Mouse (Mus musculus) heart, adult 2 months (tissue): Measurements from ENCODE around the gene Kyat1. TPM values are rescaled to one million over a fixed set of nuclear protein-coding genes. Genes with fewer than 3 reads are reported as not detected.
"Not testable (repeated sequence)": the region's sequence is repeated elsewhere in the genome, so short reads cannot be mapped to it uniquely, and the experiment has no call there.

Experiments
- DNase-seq, 2 experiments: peaks; one replicate each; pipeline ENCODE4 v3.0.0; 2021
- H3K27ac ChIP-seq: fragments of 200-600 bp; 2 replicates; pipeline ENCODE4 v1.8.1; 2022
- H3K27me3 ChIP-seq: fragments of 200-500 bp; 2 replicates; pipeline ENCODE4 v1.6.1; 2012; ENCODE audit warnings: mild to moderate bottlenecking, low read length, inconsistent platforms, mixed read lengths; ENCODE audit not compliant: control insufficient read depth, insufficient read depth
- H3K36me3 ChIP-seq: fragments of 200-500 bp; 2 replicates; pipeline ENCODE4 v1.6.1; 2012; ENCODE audit warnings: low read length, inconsistent platforms; ENCODE audit not compliant: control insufficient read depth, insufficient read depth
- H3K4me1 ChIP-seq: fragments of 200-500 bp; 2 replicates; pipeline ENCODE4 v1.6.1; 2011; ENCODE audit warnings: low read length; ENCODE audit not compliant: control insufficient read depth, insufficient read depth
- H3K4me3 ChIP-seq: fragments of 200-600 bp; 2 replicates; pipeline ENCODE4 v1.8.1; 2022
- H3K79me2 ChIP-seq: fragments of 200-500 bp; replicated peaks from 2 replicates; pipeline ENCODE4 v1.6.1; 2012; ENCODE audit warnings: mild to moderate bottlenecking, inconsistent platforms, low read length, moderate library complexity, mixed read lengths; ENCODE audit not compliant: control insufficient read depth, insufficient read depth
- H3K9ac ChIP-seq: fragments of 200-500 bp; 2 replicates; pipeline ENCODE4 v1.6.1; 2012; ENCODE audit warnings: low read depth, mild to moderate bottlenecking, control low read depth, inconsistent platforms, low read length, mixed read lengths
- CTCF ChIP-seq: fragments of 200-600 bp; IDR thresholded peaks from 2 replicates; pipeline ENCODE4 v1.8.1; 2022; ENCODE audit warnings: antibody characterized with exemption, mild to moderate bottlenecking, moderate library complexity
- EP300 ChIP-seq: fragments of 200-500 bp; IDR thresholded peaks from 2 replicates; pipeline ENCODE4 v1.6.1; 2011; ENCODE audit warnings: low read depth, low read length, control low read depth; ENCODE audit not compliant: insufficient read depth
- POLR2A ChIP-seq: fragments of 200-500 bp; IDR thresholded peaks from 2 replicates; pipeline ENCODE4 v1.6.1; 2011; ENCODE audit warnings: mild to moderate bottlenecking, low read depth, low read length, control low read depth; ENCODE audit not compliant: insufficient read depth
- WGBS: fragments of 180-500 bp; shearing (Covaris S2); methylation state at CpG from one replicate; pipeline ENCODE4 v1.1.7; 2018; 5-methylcytosine and 5-hydroxymethylcytosine counted together
- intact Hi-C: fragments of 180-260 bp; cut with DNase I; formaldehyde crosslinking; loops from one replicate; pipeline ENCODE4 v1.15.1; 2025
- polyA plus RNA-seq: library from polyadenylated mRNA; depleted of rRNA; stranded (reverse); fragments of >200 nt; gene quantifications from 2 replicates; pipeline ENCODE4 v1.2.3, GENCODE M21; 2012; rRNA removed
- total RNA-seq, 2 experiments: library from RNA; stranded (reverse); gene quantifications; 2 replicates each; pipeline ENCODE4 v1.2.3; 2021

Kyat1 gene
- total and polyA plus RNA-seq, 3 experiments: 32.1 to 57.5 (median 35.7) TPM

DNA sequence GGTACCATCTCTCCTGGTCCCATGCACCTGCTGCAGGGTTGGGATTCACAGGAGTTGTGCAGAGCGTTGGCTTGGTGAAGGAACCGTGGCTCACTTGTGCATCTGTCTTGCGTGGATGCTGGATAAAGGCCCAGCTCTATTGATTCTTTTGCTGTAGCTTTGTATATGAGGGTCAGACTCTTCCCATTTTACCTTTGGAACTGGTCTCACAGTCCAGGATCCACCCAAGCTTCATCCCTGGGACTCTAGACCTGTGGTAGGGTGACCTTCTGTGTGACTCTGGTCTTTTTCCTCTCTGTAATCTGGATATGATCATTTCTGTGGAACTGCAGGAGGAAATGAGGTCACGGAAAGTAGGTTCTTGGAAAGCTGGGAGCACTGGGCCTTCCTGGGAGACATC lies 61.2 kb downstream of the Kyat1 start:
- Histone ChIP-seq H3K4me3 (no peak overlapping the region), H3K4me1 (no peaks in the 10 kb centered on the region), H3K9ac (no peak overlapping the region), H3K27me3 (no peaks in the 10 kb centered on the region), H3K36me3 (no peaks in the 10 kb centered on the region), H3K27ac (no peak overlapping the region), H3K79me2 (no peaks in the 10 kb centered on the region)
- TF ChIP-seq POLR2A (no peak), CTCF (no peak), EP300 (no peak)
- intact Hi-C loops: no loop called here
- no peak for DNase-seq
- WGBS: 92% methylated on average over 4 of the region's 4 CpGs

DNA sequence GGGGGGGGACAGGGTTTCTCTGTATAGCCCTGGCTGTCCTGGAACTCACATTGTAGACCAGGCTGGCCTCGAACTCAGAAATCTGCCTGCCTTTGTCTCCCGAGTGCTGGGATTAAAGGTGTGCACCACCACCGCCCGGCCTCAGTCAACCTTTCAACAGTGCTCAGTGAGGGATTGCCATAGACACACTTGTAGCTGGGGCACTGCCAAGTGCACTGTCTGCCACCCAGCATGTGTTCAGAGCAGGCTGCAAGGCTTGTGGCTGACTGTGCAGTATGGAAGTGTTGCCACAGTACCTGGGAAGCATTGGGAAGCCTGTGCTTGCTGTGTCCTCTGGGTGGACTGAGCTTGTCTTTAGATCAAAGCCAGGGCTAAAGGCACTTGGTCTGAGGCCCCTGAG lies 65.6 kb downstream of the Kyat1 start:
- H3K36me3 ChIP-seq, intact Hi-C loops, DNase-seq, H3K79me2 ChIP-seq, H3K4me3 ChIP-seq, H3K9ac ChIP-seq, H3K27ac ChIP-seq, H3K27me3 ChIP-seq, H3K4me1 ChIP-seq: not testable (repeated sequence)
- WGBS: 78% methylated on average over 4 of the region's 4 CpGs

DNA sequence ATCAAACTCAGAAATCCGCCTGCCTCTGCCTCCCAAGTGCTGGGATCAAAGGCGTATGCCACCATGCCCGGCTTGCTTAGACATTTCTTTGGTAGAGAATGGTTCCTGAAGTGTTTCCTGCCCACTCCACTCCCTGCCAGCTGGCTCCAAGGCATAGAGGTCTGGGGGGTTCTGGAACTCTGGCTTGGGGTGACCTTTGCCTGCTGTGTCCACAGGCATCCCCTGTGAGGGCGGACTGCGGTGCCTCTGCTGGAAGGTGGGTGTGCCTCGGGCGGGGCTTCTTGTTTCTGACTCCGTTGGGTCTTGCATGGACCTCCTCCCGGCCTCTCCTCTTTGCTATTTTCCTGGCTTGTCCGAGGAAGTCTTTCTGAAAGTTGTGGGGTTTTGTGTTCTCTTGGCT lies 69.2 kb downstream of the Kyat1 start:
- 75% methylated on average over 10 of the region's 10 CpGs for WGBS

More for the DNA sequence above, 69.2 kb downstream of the Kyat1 start:
- no peak overlapping the region for H3K9ac ChIP-seq
- peak in 1 of 2 experiments; percentile 16 for DNase-seq
- TF ChIP-seq CTCF (no peak), EP300 (no peak), POLR2A (no peak)
- H3K4me3 ChIP-seq: no peak overlapping the region
- no peak overlapping the region for H3K27ac ChIP-seq
- no peaks in the 10 kb centered on the region for H3K79me2 ChIP-seq
- no peaks in the 10 kb centered on the region for H3K27me3 ChIP-seq
- peaks cover 5% of the 10 kb centered on the region for H3K4me1 ChIP-seq
- intact Hi-C loops: no loop called here
- peaks cover 2% of the 10 kb centered on the region; the same call in 1 of the 2 replicates for H3K36me3 ChIP-seq

Other genes starting within 250 kb of the Kyat1 start
- gene Sptan1, start 240.3 kb downstream of the Kyat1 start, total RNA-seq: 100 to 1,000 TPM; 159 to 167 TPM
- 130 and 163 TPM in 2 replicates for gene Sptan1, start 240.3 kb downstream of the Kyat1 start, polyA plus RNA-seq
- 1 to 10 TPM; 6.4 TPM for gene Wdr34, start 157.0 kb downstream of the Kyat1 start, total RNA-seq
- 10.3 and 11.6 TPM in 2 replicates for gene Wdr34, start 157.0 kb downstream of the Kyat1 start, polyA plus RNA-seq
- gene Set, start 148.5 kb downstream of the Kyat1 start, total RNA-seq: 10 to 100 TPM; 88.7 to 96.7 TPM
- gene Set, start 148.5 kb downstream of the Kyat1 start, polyA plus RNA-seq: 21.9 and 36.4 TPM in 2 replicates
- 10 to 100 TPM in 1 of 2 experiments, 1 to 10 TPM in 1; 8.8 to 10.4 TPM for gene Pkn3, start 128.2 kb downstream of the Kyat1 start, total RNA-seq
- gene Pkn3, start 128.2 kb downstream of the Kyat1 start, polyA plus RNA-seq: 13.6 and 15.0 TPM in 2 replicates
- 1 to 10 TPM; 2.8 to 3.6 TPM for gene Zdhhc12, start 112.2 kb downstream of the Kyat1 start, total RNA-seq
- 10.3 and 15.8 TPM in 2 replicates for gene Zdhhc12, start 112.2 kb downstream of the Kyat1 start, polyA plus RNA-seq
- 10 to 100 TPM; 21.9 to 26.6 TPM for gene Zer1, start 81.3 kb downstream of the Kyat1 start, total RNA-seq
- 45.1 TPM in 2 replicates for gene Zer1, start 81.3 kb downstream of the Kyat1 start, polyA plus RNA-seq
- gene Tbc1d13, start 72.1 kb downstream of the Kyat1 start, total RNA-seq: 10 to 100 TPM; 17.2 to 17.4 TPM
- gene Tbc1d13, start 72.1 kb downstream of the Kyat1 start, polyA plus RNA-seq: 25.4 and 33.7 TPM in 2 replicates
- 10 to 100 TPM; 90.6 to 93.3 TPM for gene Endog, start 34.4 kb downstream of the Kyat1 start, total RNA-seq
- 87.4 and 119 TPM in 2 replicates for gene Endog, start 34.4 kb downstream of the Kyat1 start, polyA plus RNA-seq
- 1 to 10 TPM; 5.1 to 5.4 TPM for gene Spout1, start 27.4 kb downstream of the Kyat1 start, total RNA-seq
- gene Spout1, start 27.4 kb downstream of the Kyat1 start, polyA plus RNA-seq: 9.4 and 10.3 TPM in 2 replicates
- 10 to 100 TPM; 68.2 to 83.3 TPM for gene Lrrc8a, start 31.9 kb upstream of the Kyat1 start, total RNA-seq
- gene Lrrc8a, start 31.9 kb upstream of the Kyat1 start, polyA plus RNA-seq: 46.4 and 49.1 TPM in 2 replicates
- 1 to 10 TPM; 4.6 to 6.0 TPM for gene Gm28035, start 34.7 kb upstream of the Kyat1 start, total RNA-seq
- 7.6 and 14.7 TPM in 2 replicates for gene Gm28035, start 34.7 kb upstream of the Kyat1 start, polyA plus RNA-seq
- gene Phyhd1, start 60.4 kb upstream of the Kyat1 start, total RNA-seq: 100 to 1,000 TPM; 112 to 148 TPM
- gene Phyhd1, start 60.4 kb upstream of the Kyat1 start, polyA plus RNA-seq: 108 and 180 TPM in 2 replicates
- 1 to 10 TPM; 2.6 to 6.3 TPM for gene Gm28038, start 75.2 kb upstream of the Kyat1 start, total RNA-seq
- gene Gm28038, start 75.2 kb upstream of the Kyat1 start, polyA plus RNA-seq: not detected in 2 replicates
- 10 to 100 TPM; 21.6 to 25.3 TPM for gene Dolk, start 80.5 kb upstream of the Kyat1 start, total RNA-seq
- 23.9 and 35.1 TPM in 2 replicates for gene Dolk, start 80.5 kb upstream of the Kyat1 start, polyA plus RNA-seq
- 10 to 100 TPM; 15.3 to 16.9 TPM for gene Nup188, start 80.5 kb upstream of the Kyat1 start, total RNA-seq
- 15.3 and 18.4 TPM in 2 replicates for gene Nup188, start 80.5 kb upstream of the Kyat1 start, polyA plus RNA-seq
- gene Sh3glb2, start 153.5 kb upstream of the Kyat1 start, total RNA-seq: 10 to 100 TPM; 37.7 to 40.6 TPM
- gene Sh3glb2, start 153.5 kb upstream of the Kyat1 start, polyA plus RNA-seq: 125 and 143 TPM in 2 replicates
- 10 to 100 TPM; 74.2 to 90.3 TPM for gene Miga2, start 158.4 kb upstream of the Kyat1 start, total RNA-seq
- 64.3 and 98.7 TPM in 2 replicates for gene Miga2, start 158.4 kb upstream of the Kyat1 start, polyA plus RNA-seq
- gene Dolpp1, start 186.4 kb upstream of the Kyat1 start, total RNA-seq: 1 to 10 TPM; 5.9 to 9.0 TPM
- 23.5 and 25.1 TPM in 2 replicates for gene Dolpp1, start 186.4 kb upstream of the Kyat1 start, polyA plus RNA-seq
- 100 to 1,000 TPM; 452 to 542 TPM for gene Crat, start 210.0 kb upstream of the Kyat1 start, total RNA-seq
- gene Crat, start 210.0 kb upstream of the Kyat1 start, polyA plus RNA-seq: 695 and 713 TPM in 2 replicates
- 10 to 100 TPM; 82.7 to 91.2 TPM for gene Ptpa, start 210.2 kb upstream of the Kyat1 start, total RNA-seq
- gene Ptpa, start 210.2 kb upstream of the Kyat1 start, polyA plus RNA-seq: 88.7 and 107 TPM in 2 replicates